Mouse (Mus musculus) adrenal gland, adult (tissue): Measurements from ENCODE around the gene Mroh7.

Source experiments
- DNase-seq, 2 experiments: peaks; one replicate each; pipeline ENCODE4 v3.0.0; 2022 to 2023; ENCODE audit warnings: low spot score in 1 of 2; ENCODE audit not compliant: inconsistent age in 2 of 2

Mroh7 gene

DNA sequence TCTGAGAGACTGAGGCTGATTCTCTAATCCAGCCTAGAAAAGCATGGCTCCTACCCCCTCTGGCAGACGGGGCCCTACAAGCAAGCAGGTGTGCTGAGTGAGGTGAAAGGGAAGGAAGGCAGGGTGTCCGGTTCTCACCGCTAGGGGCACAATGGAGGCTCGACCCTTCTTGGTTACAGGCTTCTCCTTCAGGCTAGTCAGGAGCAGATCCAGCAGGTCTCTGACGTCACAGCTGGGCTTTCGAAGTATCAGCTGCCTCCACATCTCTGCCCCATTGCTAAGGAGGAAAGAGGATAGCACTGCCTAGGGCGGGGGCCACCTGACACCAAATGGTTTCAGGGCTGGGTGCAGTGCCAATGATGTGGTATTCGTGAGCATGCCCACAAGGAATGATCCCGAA, 30.7 kb downstream of the Mroh7 start:
- peak in 1 of 2 experiments; percentile 49 for DNase-seq

DNA sequence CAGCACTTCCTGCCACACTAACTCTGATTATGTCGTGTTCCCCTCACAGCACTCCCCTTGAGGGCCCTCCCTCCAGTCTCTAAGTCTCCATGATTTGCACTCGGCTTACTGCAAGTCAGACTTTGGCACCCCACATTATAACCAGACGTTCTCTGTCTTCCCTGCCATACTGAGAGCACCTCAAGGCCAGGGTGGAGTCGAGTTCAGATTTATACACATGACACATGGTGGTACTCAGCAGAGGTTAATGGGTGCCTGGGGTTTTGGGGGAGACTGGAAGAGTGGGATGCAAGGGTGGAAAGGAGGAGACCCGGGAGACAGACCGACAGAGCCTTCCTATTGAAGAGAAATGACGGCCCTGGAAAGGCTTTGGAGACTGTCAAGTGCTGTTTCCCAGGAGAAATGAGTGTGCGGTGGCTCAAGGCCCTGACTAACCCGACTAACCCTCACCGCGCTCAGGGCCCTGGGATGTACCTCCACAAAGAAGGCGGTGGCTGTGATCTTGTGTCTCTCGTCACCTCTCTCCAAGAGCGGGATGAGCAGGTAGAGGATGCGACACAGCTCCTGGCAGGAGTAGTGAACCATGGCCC, 36.8 kb downstream of the Mroh7 start:
- DNase-seq = no peak

DNA sequence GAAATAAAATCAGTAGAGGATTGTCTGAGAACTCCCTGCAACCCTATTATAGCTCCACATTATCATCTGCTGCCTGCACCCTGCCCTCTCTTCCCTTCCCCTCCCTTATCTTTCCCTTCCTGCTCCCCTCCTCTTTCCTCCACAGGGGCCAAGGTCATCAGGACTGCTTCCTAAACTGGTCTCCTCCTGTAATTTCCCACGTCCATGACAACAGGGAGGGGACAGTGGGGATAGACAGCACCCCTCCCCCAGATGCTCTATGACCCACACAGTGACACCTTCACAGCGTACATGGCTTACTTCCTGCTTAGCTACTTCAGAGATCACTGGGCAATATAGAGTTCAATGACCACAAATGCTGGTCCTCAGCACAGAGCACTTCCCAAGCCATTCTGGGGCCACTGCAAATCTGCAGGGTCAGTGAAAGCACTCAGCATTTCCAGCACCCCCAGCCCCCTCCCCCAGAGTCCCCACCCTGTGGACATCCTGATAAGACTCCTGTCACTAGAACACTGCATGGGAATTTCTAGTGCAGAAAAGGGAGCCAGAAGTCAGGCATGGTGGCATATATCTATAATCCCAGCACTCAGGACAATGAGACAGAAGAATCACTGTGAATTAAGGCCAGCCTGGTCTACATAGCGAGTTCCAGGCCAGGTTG, 42.0 kb downstream of the Mroh7 start:
- no peak for DNase-seq

DNA sequence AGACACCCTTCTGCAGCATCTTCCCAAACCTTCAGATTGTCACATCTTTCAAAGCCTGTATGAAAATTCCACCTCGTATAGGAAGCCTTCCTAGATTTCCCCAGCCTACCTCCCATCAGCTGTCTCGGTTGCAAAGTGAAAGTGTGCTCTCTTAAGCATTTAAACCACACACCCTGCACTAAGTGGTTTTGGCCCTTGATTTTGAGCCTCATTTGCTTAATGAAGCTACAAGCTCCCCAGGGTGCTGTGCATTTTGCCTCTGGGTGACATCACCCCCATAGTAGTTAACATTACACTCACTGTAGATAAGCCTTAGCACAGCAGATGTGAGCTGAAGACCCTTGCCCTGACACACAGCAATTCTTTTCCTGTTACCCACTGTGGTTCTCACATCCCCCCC, 49.8 kb downstream of the Mroh7 start:
- DNase-seq = no peak

DNA sequence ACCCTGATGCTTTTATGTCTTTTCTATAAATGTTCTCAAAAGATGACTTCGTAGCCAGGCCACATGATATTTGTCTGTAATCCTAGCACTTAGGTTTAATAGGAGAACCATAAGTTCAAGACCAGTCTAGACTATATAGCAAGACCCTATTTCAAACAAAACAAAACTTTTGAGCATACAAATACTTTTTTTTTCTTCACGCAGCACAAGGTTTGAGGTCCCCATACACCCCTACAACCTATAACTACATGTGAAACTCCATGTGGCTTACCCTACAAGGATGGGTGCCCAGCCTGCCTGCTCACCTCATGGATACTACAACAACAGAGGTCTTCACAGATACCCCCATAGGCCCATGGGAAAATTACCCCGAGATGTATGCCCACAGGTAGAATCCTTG, 51.6 kb downstream of the Mroh7 start:
- no peak for DNase-seq

DNA sequence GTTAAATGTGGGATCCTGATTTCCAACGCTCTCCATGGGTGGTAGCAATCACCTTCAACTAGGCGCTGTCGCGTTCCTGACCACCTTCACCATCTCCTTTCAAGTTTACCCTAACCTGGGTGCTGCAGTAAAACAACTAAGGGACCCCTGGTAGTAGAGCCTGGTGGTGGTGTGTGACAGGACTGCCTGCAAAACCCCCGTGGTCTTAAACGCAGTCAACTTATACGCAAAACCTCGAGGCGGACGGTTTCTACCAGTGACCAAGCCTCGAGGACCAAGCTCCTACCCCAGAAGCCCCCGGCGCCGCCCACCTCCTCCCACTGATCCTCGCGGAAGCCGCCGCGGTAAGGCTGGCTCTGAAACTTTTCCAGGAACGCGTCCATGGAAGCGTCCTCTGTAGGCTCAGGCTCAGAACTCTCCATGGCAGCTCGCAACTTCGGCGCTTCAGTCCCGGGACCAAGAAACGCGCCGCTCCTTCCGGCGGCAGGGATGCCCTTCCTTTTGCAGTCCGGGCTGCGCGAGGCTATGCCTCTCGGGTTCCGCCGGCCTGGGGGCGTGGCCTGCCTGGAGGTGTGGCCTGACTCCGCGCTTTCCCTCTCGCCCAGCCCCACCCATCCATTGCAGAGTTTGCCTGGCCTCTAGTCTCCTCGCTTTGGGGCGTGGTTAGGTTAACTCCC, 52.1 kb downstream of the Mroh7 start, which contains the start of gene Ttc4:
Gene Ttc4 (minus strand): TSS at position 503 of the 677 bp plus-strand sequence.
- DNase-seq = peak; percentile 90 to 96

DNA sequence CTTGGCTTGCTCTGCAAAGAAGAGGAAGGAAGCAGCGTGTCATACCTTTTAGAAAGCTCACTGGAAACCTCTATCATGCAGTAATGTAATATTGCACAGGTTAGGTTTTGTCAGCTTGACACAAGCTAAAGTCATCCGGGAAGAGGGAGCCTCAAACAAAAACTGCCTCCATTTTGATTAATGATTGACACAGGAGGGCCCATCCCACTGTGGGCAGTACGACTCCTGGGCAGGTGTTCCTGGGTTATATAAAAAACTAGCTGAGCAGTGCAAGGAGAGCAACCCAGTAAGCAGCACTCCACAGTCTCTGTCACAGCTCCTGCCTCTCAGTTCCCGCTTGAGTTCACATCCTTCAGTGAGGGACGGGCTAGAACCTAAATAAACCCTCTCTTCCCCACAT, 54.0 kb downstream of the Mroh7 start:
- no peak for DNase-seq

DNA sequence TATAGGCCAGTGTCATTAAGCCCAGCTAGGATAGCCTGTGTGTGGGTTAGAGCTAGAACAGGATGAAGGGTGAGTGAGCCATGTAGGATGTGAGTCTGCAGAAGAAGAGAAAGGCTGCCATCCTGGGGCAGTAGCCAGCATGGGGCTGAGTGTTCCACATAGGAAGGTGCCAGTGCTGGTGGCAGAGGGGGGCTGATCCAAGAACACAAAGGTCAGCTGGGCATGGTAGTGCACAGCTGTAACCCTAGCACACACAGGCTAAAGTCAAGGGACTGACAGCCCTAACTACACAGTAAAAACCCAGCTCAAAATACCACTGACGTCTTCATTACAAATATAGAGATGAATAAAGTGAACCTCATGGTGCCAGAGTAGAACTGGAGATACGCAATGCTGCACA, 64.2 kb downstream of the Mroh7 start:
- no peak for DNase-seq

DNA sequence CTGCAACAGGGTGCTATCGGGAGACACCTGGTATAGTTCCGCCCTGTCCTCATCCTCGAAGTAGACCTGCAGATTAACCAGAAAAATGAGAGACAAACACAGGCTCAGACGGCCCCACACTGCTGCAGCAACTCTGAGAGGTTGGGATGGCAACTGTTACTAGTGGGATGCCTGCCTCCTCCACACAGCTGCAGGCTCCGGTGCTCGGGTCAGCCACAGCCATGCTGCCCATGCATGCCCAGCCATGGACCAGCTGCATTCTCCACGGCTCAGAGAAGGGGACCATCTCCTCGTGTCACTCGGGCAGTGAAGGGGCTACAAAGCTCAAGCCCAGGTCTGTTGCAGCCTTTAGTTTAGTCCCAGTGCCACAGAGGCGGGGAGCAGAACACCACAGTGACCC, 65.1 kb downstream of the Mroh7 start:
- no peak for DNase-seq

DNA sequence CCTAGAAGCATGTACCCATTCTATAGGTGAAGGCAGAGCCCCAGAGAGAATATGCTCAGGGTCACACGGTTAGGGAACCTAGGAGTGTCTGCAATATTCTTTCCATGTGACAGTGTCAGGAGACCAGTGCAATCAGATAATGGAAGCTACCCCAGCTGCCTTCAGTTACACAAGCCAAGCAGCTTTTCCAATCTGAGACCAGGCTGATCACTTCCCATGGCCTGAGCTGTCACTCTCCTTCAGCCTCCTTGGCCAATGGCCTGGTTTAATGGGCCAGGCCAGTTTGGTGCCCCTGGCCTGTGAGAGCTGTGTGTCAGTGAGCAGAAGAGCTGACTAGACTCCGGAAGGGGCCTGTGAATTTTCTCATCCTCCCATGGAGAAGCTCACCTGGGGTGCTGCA, 65.5 kb downstream of the Mroh7 start:
- no peak for DNase-seq

DNA sequence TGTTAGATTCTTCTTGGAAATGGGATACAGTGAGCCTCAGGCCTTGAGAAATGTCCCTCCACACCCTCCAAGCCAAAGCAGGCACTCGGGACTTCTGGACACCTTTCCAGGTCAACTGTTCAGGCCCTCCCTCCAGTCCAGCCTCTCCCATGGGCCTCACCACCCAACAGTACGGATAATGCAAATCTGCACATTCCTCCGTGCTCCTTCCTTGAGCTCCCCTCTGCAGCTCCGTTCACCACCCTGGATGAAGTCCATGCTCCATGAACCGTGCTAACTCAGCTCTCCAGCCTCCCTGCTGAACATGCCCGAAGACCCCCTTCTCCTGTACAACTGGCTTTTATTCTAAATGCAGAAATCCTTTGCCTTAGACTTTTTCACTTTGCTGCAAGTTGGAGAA, 66.0 kb downstream of the Mroh7 start:
- no peak for DNase-seq

DNA sequence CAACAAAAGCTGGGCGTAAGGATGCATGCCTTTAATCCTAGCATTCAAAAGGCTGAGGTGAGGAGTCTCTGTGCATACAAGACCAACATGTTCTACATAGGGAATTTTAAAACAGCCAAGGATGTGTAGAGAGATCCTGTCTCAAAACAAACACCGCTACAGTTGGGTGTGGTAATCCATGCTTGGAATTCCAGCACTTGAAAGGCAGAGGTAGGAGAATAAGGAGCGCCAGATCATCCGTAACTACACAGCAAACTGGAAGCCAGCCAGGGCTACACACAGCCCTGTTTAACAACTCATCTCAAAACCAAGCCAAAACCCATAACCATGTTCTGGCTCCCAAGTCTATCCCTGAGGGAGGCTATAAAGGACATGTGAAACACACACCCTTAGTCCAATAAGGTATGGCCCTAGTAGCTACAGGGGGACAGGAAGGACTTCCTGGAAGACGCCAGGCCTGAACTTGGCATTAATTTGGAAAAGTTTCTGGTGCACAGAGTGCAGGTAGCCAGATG, 66.7 kb downstream of the Mroh7 start:
- no peak for DNase-seq

DNA sequence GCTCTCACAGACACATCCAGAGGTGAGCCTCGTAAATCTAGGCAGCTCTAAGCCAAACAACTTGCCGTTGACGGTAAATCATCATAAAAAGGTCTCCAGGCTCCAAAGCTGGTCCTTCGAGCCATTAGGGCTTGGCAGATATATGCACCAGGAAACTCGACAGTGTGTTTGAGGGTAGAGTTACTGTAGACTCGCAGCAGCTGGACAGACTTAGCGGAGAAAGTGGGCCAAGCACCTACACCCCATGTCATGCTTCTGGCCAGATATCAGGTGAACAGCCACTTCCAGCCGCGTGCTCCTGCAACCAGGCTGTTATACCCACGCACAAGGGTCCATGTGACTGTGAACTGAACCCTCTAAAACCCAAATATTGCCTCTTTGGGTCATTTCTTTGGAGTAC, 75.0 kb downstream of the Mroh7 start:
- DNase-seq = no peak

DNA sequence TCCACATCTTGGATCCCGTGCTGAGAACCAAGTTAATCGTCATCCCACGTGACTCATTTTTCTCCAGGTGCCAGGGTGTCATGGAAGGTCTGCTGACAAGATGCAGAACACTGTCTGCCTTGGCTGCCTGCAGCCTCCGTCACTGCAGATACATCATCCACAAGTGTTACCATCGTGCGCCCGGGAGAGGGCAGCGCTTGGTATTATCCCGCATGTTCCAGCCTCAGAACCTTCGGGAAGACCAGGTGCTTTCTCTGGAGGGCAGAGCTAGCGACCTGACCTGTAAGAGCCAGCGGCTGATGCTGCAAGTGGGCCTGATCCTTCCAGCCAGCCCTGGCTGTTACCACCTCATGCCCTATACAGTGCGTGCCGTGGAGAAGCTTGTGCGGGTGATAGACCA, 77.7 kb downstream of the Mroh7 start:
- no peak for DNase-seq

DNA sequence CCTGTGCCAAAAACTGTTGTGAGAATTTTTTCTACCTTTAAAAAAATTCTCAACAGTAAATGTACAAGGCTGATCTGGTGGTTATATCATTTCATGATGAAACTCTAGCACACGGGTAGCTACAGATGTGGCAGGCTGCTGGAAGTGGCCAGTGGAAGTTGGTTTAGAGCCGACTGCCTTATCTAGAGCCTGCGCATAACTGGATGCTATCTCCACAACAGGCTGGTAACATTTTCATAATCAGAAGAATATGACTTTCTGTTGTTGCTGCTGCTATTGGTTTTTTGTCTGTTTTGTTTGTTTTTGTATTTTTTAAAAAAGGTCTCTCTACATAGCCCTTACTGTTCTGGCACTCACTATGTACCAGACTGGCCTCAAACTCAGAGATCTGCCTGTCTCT, 78.2 kb downstream of the Mroh7 start:
- DNase-seq = no peak

DNA sequence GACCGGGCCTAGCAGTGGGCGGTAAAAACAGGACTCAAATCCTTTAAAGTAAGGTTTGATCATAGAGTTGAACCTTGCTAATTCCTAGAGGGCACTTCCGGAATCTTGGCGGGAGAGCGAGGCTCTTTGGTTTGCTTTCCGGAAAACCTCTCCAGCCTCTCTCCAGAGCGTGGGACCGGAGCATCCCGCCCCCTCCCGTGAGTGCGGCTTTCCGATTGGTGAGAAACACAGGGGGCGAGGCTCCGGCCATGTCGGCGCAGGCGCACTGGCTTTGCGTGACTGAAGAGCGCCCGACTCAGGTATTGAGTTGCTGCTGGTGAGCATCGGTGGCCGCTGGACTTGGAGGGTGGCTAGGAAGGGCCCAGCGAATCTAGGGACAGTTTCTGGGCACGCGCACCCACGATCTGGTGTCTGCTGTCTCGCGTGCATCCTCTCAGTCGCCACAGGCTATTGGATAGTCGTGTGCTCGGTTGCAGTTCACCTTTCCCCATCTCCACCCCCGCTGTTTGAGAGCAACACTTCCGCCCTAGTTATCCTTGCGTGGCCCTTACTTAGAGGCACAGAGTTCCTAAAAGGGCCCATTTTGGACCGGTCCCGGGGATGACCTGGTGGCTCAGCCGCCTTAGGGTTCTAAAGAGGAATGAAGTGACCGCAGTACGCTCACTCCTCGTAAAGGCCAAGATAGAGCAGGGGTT, 79.7 kb downstream of the Mroh7 start, which contains the start of gene Pars2:
Gene Pars2 (plus strand): TSS at position 237 of the 695 bp plus-strand sequence.
- DNase-seq = peak; percentile 98

DNA sequence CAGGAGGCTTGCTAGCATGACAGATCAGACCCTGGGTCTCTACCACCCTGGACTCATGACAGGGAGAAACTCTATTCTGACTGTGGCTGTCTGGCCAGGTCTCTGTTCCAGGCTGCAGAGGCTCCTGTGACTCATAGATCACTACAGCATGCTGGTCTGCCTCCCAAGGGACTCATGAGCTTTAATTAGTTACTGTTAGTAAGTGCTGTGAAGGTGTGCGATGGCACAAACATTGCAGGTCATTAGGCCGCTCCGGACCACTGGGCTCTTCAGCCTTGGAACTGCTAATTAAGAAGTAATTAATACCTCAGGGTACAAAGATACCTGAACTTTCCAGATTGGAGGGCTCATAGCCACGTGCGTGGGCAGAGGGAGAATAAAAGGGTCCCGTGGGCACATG, 83.6 kb downstream of the Mroh7 start:
- DNase-seq = no peak

DNA sequence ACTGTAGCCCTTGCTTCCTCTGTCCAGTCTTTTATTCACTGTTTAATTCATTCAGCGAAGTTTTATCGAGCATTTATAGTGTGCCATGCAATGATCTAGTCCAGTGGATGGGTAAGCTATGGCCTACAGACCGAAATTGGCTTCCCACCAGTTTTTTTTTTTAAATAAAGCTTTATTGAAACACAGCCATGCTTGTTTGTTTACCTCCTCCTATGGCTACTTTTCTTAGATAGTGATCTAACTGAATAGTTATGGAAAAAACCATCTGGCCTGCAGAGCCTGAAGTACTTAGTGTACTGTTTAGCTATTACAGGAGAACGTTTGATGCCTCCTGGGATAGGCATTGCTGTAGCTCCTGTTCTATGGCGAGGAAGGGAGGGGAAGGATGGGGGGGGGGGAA, 84.9 kb downstream of the Mroh7 start:
- no peak for DNase-seq

DNA sequence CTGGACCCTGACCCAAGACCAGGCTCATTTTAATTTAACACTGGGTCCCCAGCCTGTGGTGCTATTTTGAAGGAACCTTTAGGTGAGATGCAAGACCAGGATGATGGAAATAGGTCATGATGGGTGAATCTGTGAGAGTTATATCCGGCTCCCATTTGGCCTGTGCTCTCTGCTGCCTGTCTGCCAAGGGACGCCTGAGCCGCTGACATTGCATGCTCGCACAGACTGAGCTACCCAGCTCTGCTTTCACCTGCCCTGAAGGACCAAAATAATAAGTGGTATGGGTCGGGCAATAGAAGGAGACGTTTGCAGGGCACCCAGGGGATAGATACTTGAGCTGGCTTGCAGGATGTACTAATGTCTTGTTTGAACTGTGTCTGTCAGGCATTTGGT, 86.5 kb downstream of the Mroh7 start:
- no peak for DNase-seq

DNA sequence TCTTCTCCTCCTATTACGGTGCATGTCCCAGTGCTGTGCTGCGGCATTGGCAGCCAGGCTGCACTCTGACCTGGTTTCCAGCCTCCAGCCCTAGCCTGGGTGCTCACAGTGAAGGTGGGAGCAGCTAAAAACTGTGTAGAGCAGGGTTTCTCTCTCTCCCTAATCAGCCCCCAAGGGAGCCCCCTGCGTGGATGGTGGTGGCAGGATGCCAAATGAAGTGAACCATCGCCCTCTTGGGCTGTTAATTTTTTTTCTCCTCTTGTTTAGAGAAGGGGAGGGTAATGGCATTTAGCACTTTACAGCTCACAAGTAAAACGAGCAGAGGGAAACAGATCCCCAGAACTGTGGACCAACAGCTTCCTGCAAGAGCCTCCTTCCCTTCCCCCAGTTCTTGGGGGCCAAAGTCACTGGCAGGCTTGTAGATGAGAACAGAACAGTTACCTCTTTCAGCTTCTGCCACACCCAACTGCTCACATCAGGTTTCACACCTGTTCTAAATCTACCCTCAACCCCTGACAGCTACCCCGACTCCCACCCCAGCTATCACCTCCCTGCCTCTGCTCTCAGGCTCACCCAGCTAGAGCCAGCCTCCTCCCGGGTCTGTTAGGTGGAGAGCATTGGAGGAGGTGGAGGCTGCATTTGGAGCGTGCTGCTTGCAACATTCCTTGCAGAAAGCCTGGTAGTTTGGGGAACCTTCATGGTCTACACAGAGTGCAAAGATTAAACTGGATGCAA, 87.1 kb downstream of the Mroh7 start:
- DNase-seq = no peak

DNA sequence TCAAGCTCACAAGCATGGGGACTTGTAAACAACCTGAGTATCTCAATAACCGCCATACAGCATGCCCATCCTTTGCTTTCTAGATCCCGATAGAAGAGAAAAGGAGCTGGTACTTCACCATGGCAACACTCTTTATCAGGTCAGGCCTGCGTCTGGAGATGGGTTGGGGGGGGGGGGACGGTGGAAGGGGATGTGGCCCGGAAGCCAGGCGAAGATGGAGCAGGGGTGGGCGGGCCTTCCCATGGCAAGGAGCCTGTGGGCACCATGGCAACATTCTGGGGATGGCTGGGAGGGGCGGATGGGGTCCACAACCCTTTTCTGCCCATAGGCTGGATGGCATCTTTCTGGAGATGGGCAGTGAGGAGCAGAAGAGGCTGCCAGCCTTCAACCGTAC, 96.6 kb downstream of the Mroh7 start:
- no peak for DNase-seq
